Mouse (Mus musculus) brain, adult 10 weeks (tissue): Measurements from ENCODE around the gene Gm10220. TPM values are rescaled to one million over a fixed set of nuclear protein-coding genes. Genes with fewer than 3 reads are reported as not detected.

Experiments
- polyA plus RNA-seq: library from polyadenylated mRNA; stranded (reverse); fragments of 350-450 nt; fragmentation: Illumina TruSeq; extraction: RNeasy Lipid Tissue Mini Kit (QIAGEN cat#74804); gene quantifications from one replicate; pipeline ENCODE4 v1.2.3, GENCODE M21; 2015; ENCODE audit warnings: low read depth, low replicate concordance

Gm10220 gene
- polyA plus RNA-seq = not detected

GRCm38 (mm10) chr5:26121321-26121720 is at the start of gene Gm10220:
Gene Gm10220 (minus strand): TSS chr5:26121421.

GRCm38 (mm10) chr5:26105262-26105661 is 16.0 kb downstream of the Gm10220 start, which contains the start of gene 5031410I06Rik:
Gene 5031410I06Rik (minus strand): TSS chr5:26105362.

GRCm38 (mm10) chr5:26089191-26089590 is 32.0 kb downstream of the Gm10220 start, which contains the start of gene Gm10471:
Gene Gm10471 (minus strand): TSS chr5:26089291.

Other genes with a start within 250 kb of the Gm10220 start
- not detected for gene Gm21663, start 179.0 kb downstream of the Gm10220 start, polyA plus RNA-seq
- gene Gm21671, start 167.0 kb downstream of the Gm10220 start, polyA plus RNA-seq = not detected
- not detected for gene Gm21680, start 148.8 kb downstream of the Gm10220 start, polyA plus RNA-seq
- not detected for gene Gm21698, start 132.8 kb downstream of the Gm10220 start, polyA plus RNA-seq
- gene Gm1979, start 116.6 kb downstream of the Gm10220 start, polyA plus RNA-seq = not detected
- not detected for gene Gm5862, start 98.5 kb downstream of the Gm10220 start, polyA plus RNA-seq
- not detected for gene Speer4a, start 81.9 kb downstream of the Gm10220 start, polyA plus RNA-seq
- gene Gm7347, start 62.8 kb downstream of the Gm10220 start, polyA plus RNA-seq = not detected
- gene Gm10471, start 32.1 kb downstream of the Gm10220 start, polyA plus RNA-seq = not detected
- not detected for gene 5031410I06Rik, start 16.1 kb downstream of the Gm10220 start, polyA plus RNA-seq
- 0.48 TPM for gene Gm7361, start 136.3 kb upstream of the Gm10220 start, polyA plus RNA-seq